Mouse (Mus musculus): ENCODE data around the gene Zfp68. TPM values are rescaled to one million over a fixed set of nuclear protein-coding genes. Genes with fewer than 3 reads are reported as not detected.
A peak's percentile ranks its signal among the peaks of the same experiment; 100 is the strongest.
"Not testable (repeated sequence)": the region's sequence is repeated elsewhere in the genome, so short reads cannot be mapped to it uniquely, and the experiment has no call there.

Zfp68 gene
- polyA plus RNA-seq (2017; shearing (Covaris generic)), result 10 to 100 TPM; 47.2 to 51.3 (median 50.6) TPM

DNA sequence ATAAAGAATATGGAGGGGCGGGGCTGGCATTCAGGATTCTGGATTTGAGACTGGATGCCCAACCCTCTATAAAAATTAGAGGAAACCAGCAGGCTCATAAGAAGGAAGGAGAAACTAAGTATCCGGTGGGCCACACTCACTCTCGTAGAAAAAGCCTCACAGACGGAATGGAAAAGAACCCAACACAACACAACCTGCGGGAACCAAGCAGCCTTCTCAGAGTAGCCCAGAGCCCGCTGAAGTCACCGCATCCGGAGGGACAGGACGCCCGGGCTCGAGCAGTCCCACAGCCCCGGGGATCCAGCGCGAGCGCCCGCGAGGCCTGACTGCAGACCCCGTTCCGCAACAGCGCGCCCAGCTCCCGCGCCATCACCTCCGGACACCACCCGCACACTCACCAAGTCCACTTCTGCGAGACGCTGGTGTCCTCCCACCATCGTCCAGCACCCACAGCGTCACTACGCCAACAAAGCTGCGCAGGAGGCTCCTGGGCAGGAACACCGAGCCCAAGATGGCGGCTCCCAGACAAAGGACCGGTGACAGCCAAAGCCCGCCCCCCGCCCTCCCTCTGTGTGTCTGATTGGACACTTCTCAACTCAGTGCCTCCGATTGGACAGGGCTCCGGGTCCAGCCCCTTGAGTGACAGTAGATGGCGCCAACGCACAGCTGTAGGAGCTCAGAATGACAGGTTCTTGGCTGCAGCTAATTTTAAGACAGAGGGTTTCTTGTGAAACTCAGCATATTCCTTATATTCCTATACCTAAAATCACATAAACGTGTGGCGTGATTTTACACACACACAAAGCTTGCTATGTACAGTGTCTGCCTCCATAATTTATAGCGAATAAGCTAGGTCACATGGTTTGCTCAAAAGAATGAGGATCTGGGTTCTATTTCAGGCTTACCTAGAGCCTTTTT lies at the start of gene Zfp68:
TSS of gene Zfp68 (minus strand) at position 551 of the 918 bp plus-strand sequence.
- ATAC-seq, result peak; percentile 83

DNA sequence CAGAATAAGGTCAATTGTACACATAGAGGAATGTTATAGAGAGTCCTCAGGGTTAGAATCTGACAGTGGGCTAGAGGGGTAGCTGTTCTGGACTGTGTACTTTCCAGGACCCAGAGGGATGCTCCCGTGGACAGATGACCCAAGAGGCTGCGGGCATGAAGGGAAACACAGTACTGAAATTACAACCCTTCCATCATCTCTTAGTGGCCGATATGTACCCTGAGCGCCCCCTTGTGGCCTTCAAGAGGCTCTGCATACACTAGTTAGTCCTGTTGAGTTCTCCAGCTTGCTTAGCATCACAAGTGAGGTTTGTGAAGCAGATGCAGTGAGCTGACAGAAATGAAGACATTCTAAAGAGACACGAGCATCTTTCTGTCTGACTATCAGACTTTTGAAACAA lies 39.4 kb upstream of the Zfp68 start:
- peak; percentile 61 for ATAC-seq

DNA sequence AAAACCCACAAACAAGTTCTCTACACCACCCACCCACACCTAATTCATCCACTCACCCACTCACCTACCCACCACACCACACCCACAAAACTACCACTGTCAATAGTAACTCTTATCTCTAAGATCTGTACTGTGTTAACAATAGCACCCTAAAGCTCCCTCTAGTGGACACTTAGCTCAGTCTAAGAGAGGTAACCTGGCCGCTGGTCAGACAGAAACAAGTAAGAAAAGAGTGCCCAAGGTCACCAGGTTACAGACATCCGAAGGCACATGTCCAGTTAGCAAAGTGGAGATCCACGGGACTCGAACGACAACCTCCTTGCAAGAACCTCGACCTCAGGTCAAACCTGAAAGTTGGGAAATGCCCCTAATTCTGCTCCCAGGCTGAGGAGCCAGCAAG lies 38.3 kb upstream of the Zfp68 start:
- peak; percentile 79 for ATAC-seq

DNA sequence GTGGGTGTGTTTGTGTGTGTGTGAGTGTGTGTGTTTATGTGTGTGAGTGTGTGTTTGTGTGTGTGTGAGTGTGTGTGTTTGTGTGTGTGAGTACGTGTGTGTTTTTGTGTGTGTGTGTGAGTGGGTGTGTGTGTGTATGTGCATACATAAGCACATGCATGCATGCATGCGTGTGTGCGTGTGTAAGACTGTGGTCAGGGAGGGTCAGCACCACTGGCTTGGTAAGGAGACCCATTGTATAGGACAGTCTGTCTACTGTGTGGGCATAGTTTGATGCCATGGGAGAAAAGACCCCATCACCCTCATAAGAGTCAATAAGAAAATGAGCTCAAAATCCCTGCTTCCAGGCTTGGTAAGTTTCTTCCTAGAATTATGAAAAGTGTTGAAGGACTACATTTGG lies 37.8 kb upstream of the Zfp68 start:
- no peak for ATAC-seq

DNA sequence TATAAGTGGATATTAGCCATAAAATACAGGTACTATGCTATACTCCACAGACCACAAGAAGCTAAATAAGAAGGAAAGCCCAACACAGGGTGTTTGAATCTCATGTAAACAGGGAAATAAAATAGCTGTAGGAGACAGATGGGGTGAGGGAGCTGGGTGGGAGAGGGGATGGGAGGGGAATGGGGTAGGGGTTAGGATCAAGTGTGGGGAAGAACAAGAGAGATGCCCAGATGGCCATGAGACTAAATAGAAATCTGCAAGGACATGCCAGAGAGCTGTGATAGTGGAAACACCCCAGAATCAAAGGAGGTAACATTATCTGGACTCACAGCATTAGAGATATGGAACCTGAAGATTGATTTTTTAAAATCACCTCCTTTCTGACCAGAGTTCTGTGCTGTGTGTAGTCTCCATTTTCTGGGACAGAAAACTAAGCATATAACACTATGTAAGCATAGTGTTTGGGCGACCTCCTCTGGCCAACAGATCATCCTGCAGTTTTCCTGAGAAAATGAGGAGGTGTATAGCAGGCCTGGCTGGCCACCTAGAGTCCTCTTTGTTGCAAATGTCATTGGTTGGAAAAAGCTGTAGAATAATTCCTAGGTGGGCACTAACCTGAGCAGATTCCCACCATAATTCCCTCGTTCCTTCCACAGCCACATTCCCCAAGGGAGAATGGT lies 37.1 kb upstream of the Zfp68 start:
- ATAC-seq, result no peak

DNA sequence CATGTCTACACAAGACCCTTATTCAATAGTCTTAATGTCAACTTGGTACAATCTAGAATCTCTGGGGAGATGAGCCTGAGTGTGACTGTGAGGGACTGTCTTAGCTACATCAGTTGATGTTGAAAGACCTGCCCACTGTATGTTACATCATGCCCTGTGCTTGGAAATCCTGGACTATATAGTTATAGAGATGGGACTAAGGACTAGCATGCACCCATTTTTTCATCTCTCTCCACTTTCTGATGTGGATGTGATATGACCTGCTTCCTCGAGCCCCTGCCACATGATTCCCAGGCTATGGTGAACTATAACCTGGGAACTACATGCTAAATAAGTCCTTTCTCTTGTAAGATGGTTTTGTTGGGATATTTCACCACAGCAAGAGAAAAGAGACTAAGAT lies 33.4 kb upstream of the Zfp68 start:
- ATAC-seq, result no peak

GRCm38 (mm10) chr5:138641761-138642160 lies 22.2 kb upstream of the Zfp68 start:
- no peak for ATAC-seq

GRCm38 (mm10) chr5:138641081-138641480 lies 21.5 kb upstream of the Zfp68 start:
- no peak for ATAC-seq

- ATAC-seq, result no peak
Measured at GRCm38 (mm10) chr5:138636486-138636885, 16.9 kb upstream of the Zfp68 start.

DNA sequence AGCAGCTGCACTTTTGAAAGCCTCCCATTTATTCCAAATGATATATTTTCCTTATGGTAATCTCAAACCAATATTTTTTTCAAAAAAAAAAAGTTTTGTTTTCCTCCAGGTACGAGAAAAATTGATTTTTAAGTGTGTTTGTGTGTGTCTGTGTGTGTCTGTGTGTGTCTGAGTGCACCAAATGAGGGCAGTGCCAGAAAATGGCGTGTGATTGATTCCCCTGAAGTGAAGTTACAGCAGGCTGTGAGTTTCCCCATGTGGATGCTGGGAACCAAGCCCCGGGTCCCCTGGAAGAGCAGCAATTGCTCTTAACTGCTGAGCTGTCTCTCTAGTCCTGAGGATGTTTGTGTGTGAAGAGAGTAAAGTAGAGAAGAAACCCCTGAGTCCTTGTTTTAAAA lies 3.9 kb upstream of the Zfp68 start:
- ATAC-seq, result no peak

DNA sequence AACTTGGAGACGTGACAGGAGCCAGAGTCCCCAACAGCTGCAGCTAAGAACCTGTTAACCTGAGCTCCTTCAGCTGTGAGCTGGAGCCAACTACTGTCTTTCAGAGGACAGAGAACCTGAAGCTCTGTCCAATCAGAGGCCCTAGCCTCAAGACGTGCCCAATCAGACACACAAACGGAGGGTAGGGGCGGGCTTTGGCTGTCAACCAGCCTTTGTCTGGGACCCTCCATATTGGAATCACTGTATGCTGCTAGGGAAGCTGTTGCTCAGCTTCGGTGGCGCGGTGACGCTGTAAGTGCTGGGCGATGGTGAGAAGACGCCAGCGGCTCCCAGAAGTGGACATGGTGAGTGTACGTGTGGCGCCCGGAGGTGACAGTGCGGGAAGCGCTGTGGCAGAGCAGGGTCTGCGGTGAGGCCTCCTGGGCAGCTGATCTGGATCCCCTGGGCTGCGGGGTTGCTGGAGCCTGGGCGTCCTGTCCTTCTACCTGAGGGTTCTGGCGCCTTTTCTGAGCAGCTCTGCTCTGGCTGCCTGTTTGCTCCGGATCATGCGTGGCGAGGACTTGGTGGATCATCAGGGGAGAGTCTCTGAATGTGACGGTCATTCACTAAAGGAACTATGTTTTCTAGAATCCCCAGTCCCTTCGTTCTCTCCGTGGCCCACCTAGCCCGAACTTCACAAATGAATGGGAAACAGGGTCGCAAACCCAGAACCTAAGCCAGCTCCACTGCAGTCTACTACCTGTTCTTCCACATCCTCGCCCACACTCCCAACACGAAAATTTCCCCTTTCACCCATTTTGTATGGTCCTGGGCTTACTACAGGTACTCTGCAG lies 3.3 kb upstream of the Zfp68 start, which contains the start of gene A430033K04Rik:
TSS of gene A430033K04Rik (plus strand) at position 215 of the 833 bp plus-strand sequence.
- ATAC-seq, result peak; percentile 87

GRCm38 (mm10) chr5:138620836-138621235 lies 1.3 kb upstream of the Zfp68 start:
- ATAC-seq, result no peak

DNA sequence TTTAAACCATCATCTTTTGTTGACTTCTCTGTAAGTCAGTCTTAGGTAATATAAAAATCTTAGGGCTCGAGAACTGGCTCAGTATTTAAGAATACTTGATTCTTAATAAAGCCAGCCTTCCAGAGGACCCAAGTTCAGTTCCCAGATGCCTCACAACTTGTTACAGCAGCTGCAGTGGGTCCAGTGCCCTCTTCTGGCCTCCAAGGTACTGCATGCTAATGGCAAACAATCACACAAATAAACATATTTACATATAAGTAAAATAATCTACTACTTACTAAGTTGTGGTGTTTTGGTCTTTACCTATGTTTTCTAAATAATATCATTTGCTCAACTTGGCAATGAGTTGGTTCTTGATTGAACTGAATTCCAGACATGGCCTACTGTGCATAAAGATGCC lies 1.2 kb downstream of the Zfp68 start:
- ATAC-seq, result no peak

GRCm38 (mm10) chr5:138587396-138587795 lies 32.2 kb downstream of the Zfp68 start:
- ATAC-seq, result no peak

DNA sequence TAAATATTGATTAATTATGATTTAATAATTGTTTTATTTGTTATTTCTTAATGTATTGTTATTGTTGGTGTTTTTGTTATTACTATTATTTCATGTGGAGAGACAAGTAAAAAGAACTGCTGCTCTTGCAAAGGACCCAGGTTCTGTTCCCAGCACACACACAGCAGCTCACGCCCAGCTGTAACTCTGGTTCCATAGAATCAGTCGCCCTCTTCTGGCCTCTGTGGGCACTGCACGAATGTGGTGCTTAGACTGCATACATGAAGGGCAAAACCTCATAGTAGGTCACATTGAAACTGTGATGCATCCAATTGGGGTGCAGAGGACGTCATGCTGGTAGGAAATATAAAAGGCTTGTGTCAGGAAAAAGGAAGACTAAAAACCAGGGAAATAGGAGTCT lies 47.9 kb downstream of the Zfp68 start:
- no peak for ATAC-seq

- not testable (repeated sequence) for ATAC-seq
Measured at GRCm38 (mm10) chr5:138564612-138565011, 54.9 kb downstream of the Zfp68 start, which contains the start of gene 1700123K08Rik. Gene 1700123K08Rik, minus strand, starts transcription at chr5:138564712.

Other genes starting within 250 kb of the Zfp68 start
- 10 to 100 TPM; 17.6 to 23.7 (median 23.5) TPM for gene Zfp157, start 178.3 kb downstream of the Zfp68 start, polyA plus RNA-seq (2017; shearing (Covaris generic))
- gene 1700123K08Rik, start 55.0 kb downstream of the Zfp68 start, polyA plus RNA-seq (2017; shearing (Covaris generic)), result not detected
- gene A430033K04Rik, start 3.1 kb upstream of the Zfp68 start, polyA plus RNA-seq (2017; shearing (Covaris generic)), result 10 to 100 TPM in 1 of 3 experiments, 1 to 10 TPM in 2; 6.2 to 11.7 (median 8.7) TPM
- not detected for gene Fam20c, start 134.8 kb upstream of the Zfp68 start, polyA plus RNA-seq (2017; shearing (Covaris generic))
- gene Gm5294, start 200.3 kb upstream of the Zfp68 start, polyA plus RNA-seq (2017; shearing (Covaris generic)), result not detected

All from inflammation-experienced regulatory T-cells, adult 6 months (primary cell).